Comparison of ENCODE assay signal across 27 mouse cellular contexts in genomic region chr7:55871476-55871875, GRCm38 (mm10). TPM values are rescaled to one million over a fixed set of nuclear protein-coding genes. Genes with fewer than 3 reads are reported as not detected.
A peak's percentile ranks its signal among the peaks of the same experiment; 100 is the strongest.
DNase-seq lines count a peak whose midpoint lies in the region; ATAC-seq and TF ChIP-seq lines count a peak whose summit lies in the region.
"Had no signal": no experiment of that assay in that cellular context is flagged by ENCODE, and none has a peak within 500 bp of the region (broad histone marks: within the 10 kb centered on the region; RNA-seq: fewer than 3 reads in every experiment).

No protein-coding gene starts in this region.

- H3K27me3 ChIP-seq in kidney, adult 2 months (replicated peaks; ENCODE audit: control insufficient read depth, insufficient read depth, low read length), result no peaks in the 10 kb centered on the region
- H3K27me3 ChIP-seq in intestine, embryonic 16.5 days (replicated peaks; ENCODE audit: control insufficient read depth, insufficient read depth, low read length), result no peaks in the 10 kb centered on the region
- no peaks in the 10 kb centered on the region for H3K27me3 ChIP-seq in lung, postnatal 0 days (replicated peaks; ENCODE audit: insufficient read depth, low read length)
- H3K27me3 ChIP-seq: forebrain, embryonic 13.5 days; heart, embryonic 15.5 days; limb, embryonic 12.5 days; liver, embryonic 15.5 days; neural tube, embryonic 12.5 days; Patski had no signal

- H3K36me3 ChIP-seq in kidney, adult 2 months (ENCODE audit: control insufficient read depth, insufficient read depth, low read length), result peaks cover 2% of the 10 kb centered on the region
- H3K36me3 ChIP-seq in ES-E14 (ENCODE audit: control insufficient read depth, insufficient read depth, low read length, poor library complexity, severe bottlenecking), result peaks cover 11% of the 10 kb centered on the region
- peaks cover 8% of the 10 kb centered on the region for H3K36me3 ChIP-seq in intestine, embryonic 16.5 days (ENCODE audit: control insufficient read depth, insufficient read depth, low read length)
- peaks cover 29% of the 10 kb centered on the region; the same call in 1 of the 2 replicates for H3K36me3 ChIP-seq in lung, postnatal 0 days (ENCODE audit: insufficient read depth, low read length)

- 0 out of 2 replicates have a peak, but pooled peaks have one; percentile 18 for ATAC-seq in intestine, embryonic 16.5 days
- no peak for ATAC-seq in lung, postnatal 0 days
- ATAC-seq: forebrain, embryonic 13.5 days; inflammation-experienced regulatory T-cells, adult 6 months; Patski had no signal

- no peak overlapping the region for H3K4me2 ChIP-seq in intestine, embryonic 16.5 days (ENCODE audit: low read depth, low read length)
- no peak overlapping the region for H3K4me2 ChIP-seq in lung, postnatal 0 days (replicated peaks; ENCODE audit: low read depth, low read length)
- H3K4me2 ChIP-seq: forebrain, embryonic 13.5 days; heart, embryonic 15.5 days; hindbrain, embryonic 14.5 days; limb, embryonic 12.5 days; liver, embryonic 15.5 days; lung, embryonic 14.5 days; neural tube, embryonic 12.5 days had no signal

- no peak overlapping the region for H3K27ac ChIP-seq in kidney, adult 2 months (ENCODE audit: insufficient read depth, low read depth, low read length)
- no peak overlapping the region for H3K27ac ChIP-seq in ES-E14 (ENCODE audit: insufficient read depth, low read depth, low read length, poor library complexity, severe bottlenecking)
- no peak overlapping the region for H3K27ac ChIP-seq in intestine, embryonic 16.5 days (ENCODE audit: low read length)
- H3K27ac ChIP-seq in lung, postnatal 0 days (ENCODE audit: low read length), result no peak overlapping the region
- H3K27ac ChIP-seq: forebrain, embryonic 13.5 days; heart, adult 2 months; heart, embryonic 15.5 days; hindbrain, embryonic 14.5 days; limb, embryonic 12.5 days; liver, embryonic 15.5 days; midbrain, embryonic 10.5 days; neural tube, embryonic 12.5 days; stomach, postnatal 0 days had no signal

- TF ChIP-seq CTCF in kidney, adult 2 months (conservative IDR thresholded peaks at IDR 0.05; ENCODE audit: insufficient read depth, insufficient read length, low read depth, low read length), result no peak
- no peak for TF ChIP-seq CTCF in lung, postnatal 0 days (IDR thresholded peaks at IDR 0.05)

- in situ Hi-C loops in ES-E14 (cut with MboI; ENCODE audit: low sequenced_read_pairs in 2 of 2, unreplicated experiment in 2 of 2), result no loop called here

- H3K9ac ChIP-seq in ES-E14 (ENCODE audit: insufficient read depth, low read depth, low read length, poor library complexity, severe bottlenecking), result no peak overlapping the region
- H3K9ac ChIP-seq in intestine, embryonic 16.5 days (ENCODE audit: low read depth, low read length), result no peak overlapping the region
- H3K9ac ChIP-seq in lung, postnatal 0 days (replicated peaks; ENCODE audit: low read depth), result no peak overlapping the region
- H3K9ac ChIP-seq: forebrain, embryonic 13.5 days; heart, embryonic 15.5 days; hindbrain, embryonic 14.5 days; limb, embryonic 12.5 days; liver, embryonic 15.5 days; lung, embryonic 14.5 days; neural tube, embryonic 12.5 days had no signal

- 73% methylated on average over 5 of the region's 5 CpGs for WGBS in kidney, adult 2 months
- WGBS in intestine, embryonic 16.5 days, result 70% methylated on average over 5 of the region's 5 CpGs
- WGBS in lung, postnatal 0 days, result 74% methylated on average over 5 of the region's 5 CpGs

- no peak overlapping the region for H3K4me3 ChIP-seq in kidney, adult 2 months (ENCODE audit: insufficient read depth, low read depth, low read length)
- H3K4me3 ChIP-seq in ES-E14 (ENCODE audit: insufficient read depth in 1 of 2, low read depth in 1 of 2, low read length in 2 of 2, poor library complexity in 1 of 2, severe bottlenecking in 1 of 2), result no peak overlapping the region
- no peak overlapping the region for H3K4me3 ChIP-seq in intestine, embryonic 16.5 days (ENCODE audit: low read length)
- H3K4me3 ChIP-seq in lung, postnatal 0 days (ENCODE audit: low read depth, low read length), result no peak overlapping the region
- H3K4me3 ChIP-seq: forebrain, embryonic 13.5 days; heart, adult 2 months; heart, embryonic 15.5 days; limb, embryonic 12.5 days; liver, embryonic 15.5 days; midbrain, embryonic 10.5 days; myocyte; neural tube, embryonic 12.5 days had no signal

- no peaks in the 10 kb centered on the region for H3K9me3 ChIP-seq in ES-E14 (ENCODE audit: control insufficient read depth, insufficient read depth, low read depth, low read length)
- H3K9me3 ChIP-seq in intestine, embryonic 16.5 days (ENCODE audit: control insufficient read depth, low read length), result no peaks in the 10 kb centered on the region
- no peaks in the 10 kb centered on the region for H3K9me3 ChIP-seq in lung, postnatal 0 days (ENCODE audit: low read length)
- H3K9me3 ChIP-seq: forebrain, embryonic 13.5 days; heart, embryonic 15.5 days; limb, embryonic 12.5 days; liver, embryonic 15.5 days; midbrain, embryonic 10.5 days; neural tube, embryonic 12.5 days had no signal

- H3K4me1 ChIP-seq in kidney, adult 2 months (ENCODE audit: control insufficient read depth, insufficient read depth, low read length), result peaks cover 11% of the 10 kb centered on the region
- H3K4me1 ChIP-seq in ES-E14 (ENCODE audit: control insufficient read depth in 2 of 2, insufficient read depth in 2 of 2, low read length in 2 of 2, poor library complexity in 1 of 2), result peaks cover 0 to 5% of the 10 kb centered on the region in 2 experiments; a peak in 1 of 4 replicates
- peaks cover 12% of the 10 kb centered on the region for H3K4me1 ChIP-seq in intestine, embryonic 16.5 days (ENCODE audit: control insufficient read depth, insufficient read depth, low read length)
- no peaks in the 10 kb centered on the region for H3K4me1 ChIP-seq in lung, postnatal 0 days (ENCODE audit: insufficient read depth, low read depth, low read length)
- H3K4me1 ChIP-seq: forebrain, embryonic 13.5 days; liver, embryonic 15.5 days; neural tube, embryonic 12.5 days had no signal

- TF ChIP-seq POLR2A in kidney, adult 2 months (IDR thresholded peaks at IDR 0.05; ENCODE audit: low read depth, low read length), result no peak

- DNase-seq in heart, adult 11 months, result peak; percentile 71
- no peak for DNase-seq in heart, adult 9 months (ENCODE audit: low spot score in 2 of 2)
- peak; percentile 42 for DNase-seq in kidney, adult 2 months
- DNase-seq in kidney, postnatal 14 days, result no peak
- DNase-seq in ES-E14 (ENCODE audit: low read depth, low spot score), result peak; percentile 12
- DNase-seq in lung, postnatal 0 days (ENCODE audit: low spot score), result no peak
- DNase-seq: adrenal gland, adult 2 months; adrenal gland, postnatal 36 days; cerebellum, postnatal 25 days; gastrocnemius, postnatal 36 days; heart, adult 2 months; lung, embryonic 14.5 days; right cerebral cortex, postnatal 4 days; thymus, adult 18-20 months; thymus, postnatal 25 days had no signal

- TF ChIP-seq EP300 in lung, postnatal 0 days (IDR thresholded peaks at IDR 0.05), result no peak

TF ChIP-seq in ES-E14, 5 proteins besides CTCF, POLR2A, EP300 and RAD21:
- no peak for TF ChIP-seq ZNF384 (IDR thresholded peaks at IDR 0.05; ENCODE audit: low read depth, low read length)
- no peak for TF ChIP-seq MAFK (IDR thresholded peaks at IDR 0.05; ENCODE audit: insufficient read depth, low read depth, low read length)
- no peak for TF ChIP-seq HCFC1 (IDR thresholded peaks at IDR 0.05; ENCODE audit: borderline replicate concordance, insufficient read depth, low read length)
- no peak for TF ChIP-seq ZC3H11A (IDR thresholded peaks at IDR 0.05; ENCODE audit: borderline replicate concordance, low read depth, low read length)
- no peak for TF ChIP-seq CHD2 (IDR thresholded peaks at IDR 0.05; ENCODE audit: low read depth, low read length)

RNA-seq across cellular contexts. Expression of gene Cyfip1, which starts 29.9 kb away (rescaled TPM):
- 28.5 and 32.7 TPM in 2 replicates for polyA plus RNA-seq in kidney, adult 2 months (2012; rRNA removed)
- 55.0 and 59.8 TPM in 2 replicates for total RNA-seq in ES-E14 (2012; rRNA removed)
- 89.3 and 93.9 TPM in 2 replicates for polyA plus RNA-seq in intestine, embryonic 16.5 days (2015; fragmentation: Nextera tagmentation; extraction: Ambion mirVana)
- 81.4 and 90.7 TPM in 2 replicates for polyA plus RNA-seq in lung, postnatal 0 days (2015; fragmentation: Nextera tagmentation; extraction: Ambion mirVana)

Comparison
In these comparisons a context has a peak if more than half of its experiments do, and no peak if none do; other contexts are left out.
1. DNase-seq: peak in heart, adult 11 months (single experiment), kidney, adult 2 months (single experiment) and ES-E14 (single experiment); none in heart, adult 9 months (0 of 2), kidney, postnatal 14 days (single experiment) and lung, postnatal 0 days (single experiment).